Mouse (Mus musculus) leukemia stem cell, adult 10-12 weeks (primary cell): Measurements from ENCODE around the gene Rbm28. TPM values are rescaled to one million over a fixed set of nuclear protein-coding genes. Genes with fewer than 3 reads are reported as not detected.

Experiments used
- polyA plus RNA-seq: library from polyadenylated mRNA; stranded (reverse); fragments of >175 nt; gene quantifications from 2 replicates; pipeline ENCODE4 v1.2.3, GENCODE M21; 2012; ENCODE audit warnings: low replicate concordance

Rbm28 gene
- 10.2 and 11.2 TPM in 2 replicates for polyA plus RNA-seq

DNA sequence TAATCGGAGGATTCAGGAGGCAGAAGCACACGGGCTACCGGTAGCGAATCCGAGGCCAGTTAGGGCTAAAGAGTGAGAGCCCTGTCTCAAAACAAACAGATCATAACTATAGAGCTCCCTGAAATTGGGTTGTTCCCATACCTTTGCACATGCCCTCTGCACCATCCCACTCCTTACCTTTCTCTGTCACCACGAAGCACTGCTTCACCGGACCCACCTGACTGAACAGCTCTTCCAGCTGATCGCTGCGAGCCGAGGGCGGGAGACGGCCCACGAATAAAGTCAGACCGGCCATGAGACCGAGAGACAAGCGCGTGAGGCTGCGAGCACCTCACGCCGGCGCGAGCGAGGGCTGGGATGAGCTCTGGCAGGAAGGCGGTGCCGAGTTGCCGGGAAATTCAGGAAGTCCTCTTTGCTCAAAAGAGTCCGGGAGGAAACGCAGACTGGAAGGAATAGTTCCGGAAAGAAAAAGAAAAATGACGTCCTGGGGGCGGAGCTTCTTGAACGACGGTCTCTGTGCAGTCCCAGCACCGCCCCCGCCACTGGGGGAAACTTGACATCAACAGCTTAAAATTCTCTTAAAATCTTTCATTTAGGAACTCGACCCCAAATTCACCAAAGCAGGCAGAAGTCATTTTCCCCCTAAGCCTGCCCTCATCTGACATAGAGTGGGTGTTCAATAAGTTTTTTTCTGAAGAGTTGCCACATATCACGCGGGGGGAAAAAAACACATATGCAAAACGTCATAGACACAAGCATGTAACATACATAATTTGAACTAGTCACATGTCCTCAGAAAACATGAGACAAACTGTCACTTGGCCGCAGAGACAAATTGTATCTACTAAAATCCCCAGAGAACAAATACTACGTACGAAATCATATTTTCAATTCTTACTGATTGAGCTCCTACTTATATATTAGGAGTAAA lies at the start of gene Rbm28:
Rbm28 (minus strand) TSS at position 693 of the 931 bp plus-strand sequence.

GRCm38 (mm10) chr6:29178888-29179658 lies 14.3 kb upstream of the Rbm28 start, which contains the start of gene Prrt4:
Gene Prrt4, minus strand, starts transcription at chr6:29179584.

Other genes starting within 250 kb of the Rbm28 start
- 0.05 TPM in 1 of 2 replicates, not detected in the other for gene Lep, start 104.8 kb downstream of the Rbm28 start, polyA plus RNA-seq
- gene Prrt4, start 14.6 kb upstream of the Rbm28 start, polyA plus RNA-seq, result 0.07 TPM in 1 of 2 replicates, not detected in the other
- 136 and 211 TPM in 2 replicates for gene Impdh1, start 51.4 kb upstream of the Rbm28 start, polyA plus RNA-seq
- 23.3 and 31.5 TPM in 2 replicates for gene Hilpda, start 107.5 kb upstream of the Rbm28 start, polyA plus RNA-seq
- 0.30 TPM in 1 of 2 replicates, not detected in the other for gene Fam71f2, start 114.6 kb upstream of the Rbm28 start, polyA plus RNA-seq
- gene Fam71f1, start 154.1 kb upstream of the Rbm28 start, polyA plus RNA-seq, result not detected in 2 replicates
- gene Calu, start 183.1 kb upstream of the Rbm28 start, polyA plus RNA-seq, result 1.6 and 8.3 TPM in 2 replicates
- not detected in 2 replicates for gene Opn1sw, start 223.5 kb upstream of the Rbm28 start, polyA plus RNA-seq
- gene Ccdc136, start 231.3 kb upstream of the Rbm28 start, polyA plus RNA-seq, result not detected in 2 replicates